Mouse (Mus musculus) large intestine, adult 2 months (tissue): ENCODE measurements around the gene Ptpru. TPM values are rescaled to one million over a fixed set of nuclear protein-coding genes. Genes with fewer than 3 reads are reported as not detected.

ENCODE experiments used
- DNase-seq: peaks from one replicate; pipeline ENCODE4 v3.0.0-alpha.2; 2012; ENCODE audit warnings: low read depth, low spot score
- WGBS: fragments of 180-500 bp; shearing (Covaris S2); methylation state at CpG from one replicate; pipeline ENCODE4 v1.1.7; 2018; 5-methylcytosine and 5-hydroxymethylcytosine counted together
- polyA plus RNA-seq: library from polyadenylated mRNA; depleted of rRNA; stranded (reverse); fragments of >200 nt; gene quantifications from 2 replicates; pipeline ENCODE4 v1.2.3, GENCODE M21; 2012; rRNA removed

Gene Ptpru
- polyA plus RNA-seq, 1 experiment = 2.3 TPM

DNA sequence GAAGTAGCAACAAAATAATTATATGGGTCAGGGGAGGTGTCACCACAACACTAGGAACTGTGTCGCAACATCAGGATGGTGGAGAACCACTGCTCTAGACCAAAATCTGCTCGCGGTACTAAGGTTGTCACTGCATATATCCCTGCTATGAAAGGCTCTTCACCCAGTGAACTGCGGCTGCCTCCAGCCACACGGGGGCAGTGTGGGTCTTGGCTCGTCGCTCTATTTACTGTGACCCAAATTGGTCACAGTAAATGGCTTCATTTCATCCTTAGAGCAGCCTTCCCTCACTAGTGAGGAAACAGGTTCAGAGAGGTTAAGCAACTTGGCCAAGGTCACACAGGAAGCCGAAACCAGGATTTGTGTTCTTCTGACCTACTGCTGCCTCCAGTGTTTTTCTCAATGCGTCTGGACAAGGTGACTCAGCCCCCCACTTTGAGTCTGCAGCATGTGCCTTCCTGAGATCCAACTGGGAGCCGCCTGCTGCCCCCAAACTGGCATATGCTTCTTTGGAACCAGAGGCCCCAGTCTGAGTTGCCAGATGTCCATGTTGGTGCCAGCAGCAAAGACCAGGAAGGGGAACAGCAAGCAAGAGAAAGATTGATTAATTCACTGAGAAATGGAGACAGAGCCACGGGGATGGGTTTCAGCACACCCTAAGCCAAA is 114.5 kb downstream of the Ptpru start:
- DNase-seq = peak; percentile 14
- 58% methylated on average over 11 of the region's 11 CpGs for WGBS

DNA sequence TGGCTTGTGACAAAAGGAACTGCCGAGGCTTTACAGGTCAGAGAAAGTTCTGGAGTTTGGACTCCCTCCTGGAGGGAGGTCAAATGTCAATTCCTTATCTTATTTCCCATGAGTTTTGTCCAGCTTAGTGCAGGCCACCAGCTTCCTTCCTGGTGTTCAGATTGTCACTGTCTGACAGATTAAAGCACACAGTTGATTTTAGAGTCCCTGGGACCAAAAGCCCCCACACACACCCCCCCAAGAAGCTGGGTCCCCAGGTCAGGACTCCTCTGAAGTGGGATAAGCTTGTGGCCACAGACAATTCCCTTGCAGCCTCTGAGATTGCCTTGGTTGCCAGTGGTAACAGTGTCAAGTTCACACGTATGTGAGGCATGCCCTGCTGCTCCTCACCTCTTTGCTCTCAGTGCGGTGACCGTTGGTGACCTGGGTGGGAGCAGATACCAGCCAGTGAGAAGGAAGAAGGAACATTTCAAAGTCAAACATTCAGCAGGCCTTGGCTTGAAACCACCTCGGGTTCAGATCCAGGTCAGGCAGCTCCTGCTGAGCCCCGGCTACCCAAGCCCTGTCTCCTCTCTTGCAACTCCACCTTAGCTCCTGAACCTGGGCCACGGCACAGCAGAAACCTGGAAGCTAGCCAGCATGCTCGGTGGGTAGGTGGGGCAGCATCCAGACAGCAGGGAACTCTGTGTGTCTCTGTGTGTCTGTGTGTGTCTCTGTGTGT is 115.8 kb downstream of the Ptpru start:
- 11% methylated on average over 8 of the region's 8 CpGs for WGBS
- DNase-seq = no peak

DNA sequence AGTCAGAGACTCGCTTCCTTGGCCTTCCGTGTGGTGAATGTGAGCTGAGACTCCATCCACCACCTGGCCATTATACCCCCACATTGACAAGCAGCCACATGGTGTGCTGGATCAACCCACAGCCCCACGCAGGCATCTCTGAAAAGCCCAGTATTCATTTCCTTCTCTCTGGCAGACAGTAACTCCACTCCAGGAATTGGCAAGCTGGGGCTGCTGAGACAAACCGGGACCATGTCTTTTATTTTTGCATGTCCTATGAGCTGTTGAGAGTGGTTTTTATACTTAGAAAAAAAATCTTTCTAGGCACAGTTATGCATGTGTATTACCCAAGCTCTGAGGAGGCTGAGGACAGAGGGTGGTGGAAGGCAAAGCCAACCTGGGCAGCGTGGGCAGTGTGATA is 118.9 kb downstream of the Ptpru start:
- 80% methylated on average over 5 of the region's 5 CpGs for WGBS

More for the DNA sequence above, 118.9 kb downstream of the Ptpru start:
- DNase-seq = no peak

Other genes starting within 250 kb of the Ptpru start
- gene Mecr, start 5.2 kb upstream of the Ptpru start, polyA plus RNA-seq = 47.2 and 49.7 TPM in 2 replicates
- gene Srsf4, start 35.3 kb upstream of the Ptpru start, polyA plus RNA-seq = 40.1 and 40.7 TPM in 2 replicates
- 6.0 and 6.1 TPM in 2 replicates for gene Tmem200b, start 83.5 kb upstream of the Ptpru start, polyA plus RNA-seq
- gene Gm10300, start 236.4 kb upstream of the Ptpru start, polyA plus RNA-seq = 0.04 and 0.12 TPM in 2 replicates
- 21.6 and 26.1 TPM in 2 replicates for gene Epb41, start 237.0 kb upstream of the Ptpru start, polyA plus RNA-seq